Mouse (Mus musculus): ENCODE results near the gene Tmem222. TPM values are rescaled to one million over a fixed set of nuclear protein-coding genes. Genes with fewer than 3 reads are reported as not detected.

Tmem222 gene
- polyA plus RNA-seq, 1 experiment, result 92.6 TPM

Other genes starting within 250 kb of the Tmem222 start
- gene Wasf2, start 147.3 kb downstream of the Tmem222 start, polyA plus RNA-seq (2012; rRNA removed), result 44.4 and 59.3 TPM in 2 replicates
- gene Cd164l2, start 65.7 kb downstream of the Tmem222 start, polyA plus RNA-seq (2012; rRNA removed), result 1.5 and 2.1 TPM in 2 replicates
- 0.15 and 0.36 TPM in 2 replicates for gene Gpr3, start 65.3 kb downstream of the Tmem222 start, polyA plus RNA-seq (2012; rRNA removed)
- gene Map3k6, start 37.0 kb downstream of the Tmem222 start, polyA plus RNA-seq (2012; rRNA removed), result 23.8 and 24.2 TPM in 2 replicates
- 67.1 and 79.6 TPM in 2 replicates for gene Sytl1, start 14.7 kb downstream of the Tmem222 start, polyA plus RNA-seq (2012; rRNA removed)
- gene Wdtc1, start 75.7 kb upstream of the Tmem222 start, polyA plus RNA-seq (2012; rRNA removed), result 24.7 and 35.5 TPM in 2 replicates
- gene Slc9a1, start 91.9 kb upstream of the Tmem222 start, polyA plus RNA-seq (2012; rRNA removed), result 30.7 and 43.4 TPM in 2 replicates
- 26.0 and 32.2 TPM in 2 replicates for gene Tent5b, start 202.3 kb upstream of the Tmem222 start, polyA plus RNA-seq (2012; rRNA removed)
- 25.1 and 49.7 TPM in 2 replicates for gene Trnp1, start 220.8 kb upstream of the Tmem222 start, polyA plus RNA-seq (2012; rRNA removed)
- 7.6 and 10.0 TPM in 2 replicates for gene Kdf1, start 241.2 kb upstream of the Tmem222 start, polyA plus RNA-seq (2012; rRNA removed)

Measured in urinary bladder, adult 2 months (tissue).